Mouse (Mus musculus) kidney, adult 2 months (tissue): Measurements from ENCODE around the gene Aebp1.

Experiments
- CTCF ChIP-seq: fragments of 200-500 bp; conservative IDR thresholded peaks from 2 replicates; pipeline ENCODE4 v1.5.1; 2011; ENCODE audit warnings: low read depth, mild to moderate bottlenecking, control low read depth, low read length, moderate library complexity, mixed read lengths; ENCODE audit not compliant: insufficient read depth, insufficient read length
- POLR2A ChIP-seq: fragments of 200-500 bp; IDR thresholded peaks from one replicate; pipeline ENCODE4 v1.6.1; 2011; ENCODE audit warnings: low read depth, low read length, control low read depth

DNA sequence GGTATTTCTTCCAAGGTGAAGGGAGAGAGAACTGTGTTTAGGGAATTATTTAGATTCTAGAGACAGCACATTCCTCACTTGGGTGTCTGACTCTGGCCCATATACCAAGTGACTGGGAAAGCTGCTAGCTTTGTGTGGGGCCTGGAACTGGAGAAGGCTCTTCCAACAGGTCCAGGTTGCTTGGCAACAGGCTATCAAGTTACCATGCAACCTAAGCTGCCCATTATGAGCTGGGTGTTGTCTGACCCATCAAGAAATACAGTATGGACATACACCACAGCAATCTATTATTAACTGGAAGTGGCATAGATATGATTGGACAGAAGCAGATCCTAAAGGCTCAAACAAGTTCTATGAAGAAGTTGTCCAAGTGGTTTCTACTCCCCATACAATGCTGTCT lies 36.3 kb upstream of the Aebp1 start:
- TF ChIP-seq POLR2A (no peak), CTCF (no peak)
